Mouse (Mus musculus) embryonic fibroblast, embryonic 13.5 days (primary cell): ENCODE measurements around the gene Smad3.

Source experiments
- CTCF ChIP-seq: IDR thresholded peaks from 2 replicates; pipeline ENCODE4 v1.5.1; 2011; ENCODE audit warnings: mild to moderate bottlenecking, control low read depth, low read length, moderate library complexity, borderline replicate concordance; ENCODE audit not compliant: insufficient read depth
- POLR2A ChIP-seq: IDR thresholded peaks from 2 replicates; pipeline ENCODE4 v1.6.1; 2011; ENCODE audit warnings: low read depth, mild to moderate bottlenecking, control low read depth, low read length, moderate library complexity

GRCm38 (mm10) chr9:63704131-63704530 is 53.7 kb downstream of the Smad3 start:
- TF ChIP-seq POLR2A (no peak), CTCF (no peak)
